Mouse (Mus musculus) ES-Bruce4 (cell line): Measurements from ENCODE around the gene Cubn.

Source experiments
- CTCF ChIP-seq: IDR thresholded peaks from one replicate; pipeline ENCODE4 v1.8.1; 2011; ENCODE audit warnings: low read depth, low read length
- EP300 ChIP-seq: IDR thresholded peaks from 2 replicates; pipeline ENCODE4 v1.6.1; 2011; ENCODE audit warnings: low read depth, low read length; ENCODE audit not compliant: insufficient read depth

DNA sequence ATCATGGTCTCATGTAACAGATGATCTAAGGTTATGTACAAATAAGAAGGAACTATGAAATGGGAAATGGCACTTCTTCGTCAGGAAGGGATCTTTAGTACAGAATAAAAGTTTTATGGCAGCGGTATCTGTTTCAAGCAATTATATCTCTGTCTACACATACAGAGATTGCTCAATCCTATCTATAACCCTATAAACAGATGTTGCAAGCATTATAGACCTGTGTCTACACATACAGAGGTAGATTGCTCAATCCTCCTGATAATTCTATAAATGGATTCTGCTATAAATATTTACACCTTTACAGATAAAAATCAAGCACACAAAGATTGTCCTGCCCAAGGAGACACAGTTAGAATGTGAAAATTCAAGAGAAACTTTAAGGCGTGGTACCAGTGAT is 21.5 kb downstream of the Cubn start:
- no peak for TF ChIP-seq CTCF
- TF ChIP-seq EP300: no peak
